Mouse (Mus musculus) liver, embryonic 11.5 days (tissue): ENCODE data around the gene Olfr93. TPM values are rescaled to one million over a fixed set of nuclear protein-coding genes. Genes with fewer than 3 reads are reported as not detected.

ENCODE experiments used
- ATAC-seq: fragments of 200-750 bp; cut with Nextera tagmentation; replicated peaks from 2 replicates; pipeline ENCODE4 v1.8.0; 2017; ENCODE audit warnings: moderate number of reproducible peaks, mild to moderate bottlenecking, moderate TSS enrichment, moderate library complexity; ENCODE audit not compliant: low FRiP score
- DNase-seq: peaks from one replicate; pipeline ENCODE4 v3.0.0-alpha.2; 2017; ENCODE audit warnings: low spot score
- H3K27ac ChIP-seq: fragments of 300-500 bp; sonication (generic); 2 replicates; pipeline ENCODE4 v1.5.1; 2014; ENCODE audit warnings: mild to moderate bottlenecking, low read depth, low read length, control low read depth
- H3K27me3 ChIP-seq: fragments of 300-500 bp; sonication (generic); replicated peaks from 2 replicates; pipeline ENCODE4 v1.6.1; 2014; ENCODE audit warnings: low read length, mixed read lengths; ENCODE audit not compliant: control insufficient read depth, insufficient read depth
- H3K36me3 ChIP-seq: fragments of 300-500 bp; sonication (generic); 2 replicates; pipeline ENCODE4 v1.6.1; 2014; ENCODE audit warnings: mild to moderate bottlenecking, low read length, moderate library complexity, mixed read lengths; ENCODE audit not compliant: control insufficient read depth, insufficient read depth
- H3K4me1 ChIP-seq: fragments of 300-500 bp; sonication (generic); replicated peaks from 2 replicates; pipeline ENCODE4 v1.6.1; 2014; ENCODE audit warnings: low read length, mixed read lengths; ENCODE audit not compliant: control insufficient read depth, insufficient read depth
- H3K4me2 ChIP-seq: fragments of 300-500 bp; sonication (generic); 2 replicates; pipeline ENCODE4 v1.6.1; 2014; ENCODE audit warnings: mild to moderate bottlenecking, control low read depth, moderate library complexity
- H3K4me3 ChIP-seq: fragments of 300-500 bp; sonication (generic); 2 replicates; pipeline ENCODE4 v1.5.1; 2014; ENCODE audit warnings: low read depth, low read length, control low read depth
- H3K9ac ChIP-seq: fragments of 300-500 bp; sonication (generic); 2 replicates; pipeline ENCODE4 v1.6.1; 2014; ENCODE audit warnings: low read depth, low read length, control low read depth
- H3K9me3 ChIP-seq: fragments of 300-500 bp; sonication (generic); 2 replicates; pipeline ENCODE4 v1.6.1; 2016; ENCODE audit warnings: low read length, inconsistent platforms, mixed read lengths; ENCODE audit not compliant: control insufficient read depth
- WGBS: fragments of 180-500 bp; shearing (Covaris S2); extraction: QIAGEN DNeasy Blood & Tissue Kit; methylation state at CpG from one replicate; pipeline ENCODE4 v1.1.7; 2014; 5-methylcytosine and 5-hydroxymethylcytosine counted together
- polyA plus RNA-seq: library from polyadenylated mRNA; unstranded; fragments of >200 nt; fragmentation: Nextera tagmentation; extraction: Ambion mirVana; gene quantifications from 2 replicates; pipeline ENCODE4 v1.2.1, GENCODE M21; 2014

Gene Olfr93
- not detected in 2 replicates for polyA plus RNA-seq

DNA sequence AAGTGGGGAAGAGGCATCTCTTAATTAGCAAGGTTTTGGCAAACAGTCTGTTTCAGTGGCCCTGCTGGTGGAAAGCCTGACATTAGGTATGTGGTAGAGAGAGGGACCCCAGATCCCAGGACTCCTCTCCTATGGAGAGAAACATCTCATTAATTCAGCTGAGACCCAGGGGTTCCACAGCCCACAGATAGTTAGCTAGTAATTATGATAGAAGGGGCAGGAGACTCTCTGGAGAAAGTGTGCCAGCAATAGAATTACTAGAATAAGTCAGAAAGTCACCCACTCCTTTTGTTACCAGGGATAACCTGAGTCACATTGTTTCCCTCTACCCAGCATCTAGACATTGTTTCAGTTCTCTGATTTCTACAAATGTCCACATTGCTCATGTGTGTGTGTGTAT lies at the start of gene Olfr93:
Olfr93 (minus strand) TSS at position 101 of the 400 bp plus-strand sequence.
- Histone ChIP-seq H3K9ac (no peak within 1 kb of the TSS), H3K27ac (no peak within 1 kb of the TSS), H3K4me1 (no peaks in the 10 kb centered on the region), H3K9me3 (no peaks in the 10 kb centered on the region), H3K27me3 (no peaks in the 10 kb centered on the region), H3K4me2 (no peak within 1 kb of the TSS), H3K36me3 (no peaks in the 10 kb centered on the region), H3K4me3 (no peak within 1 kb of the TSS)
- ATAC-seq (no peak), DNase-seq (no peak)

GRCm38 (mm10) chr17:37203917-37204236 lies 42.6 kb upstream of the Olfr93 start:
- H3K36me3 ChIP-seq = no peaks in the 10 kb centered on the region
- DNase-seq (no peak), ATAC-seq (no peak)
- no peak overlapping the region for H3K27ac ChIP-seq
- no peak overlapping the region for H3K4me2 ChIP-seq
- H3K9ac ChIP-seq = no peak overlapping the region
- no peak overlapping the region for H3K4me3 ChIP-seq
- no peaks in the 10 kb centered on the region for H3K9me3 ChIP-seq
- no peaks in the 10 kb centered on the region; the same call in 1 of the 2 replicates for H3K27me3 ChIP-seq
- 29% methylated on average over 3 of the region's 3 CpGs for WGBS
- no peaks in the 10 kb centered on the region for H3K4me1 ChIP-seq

- DNase-seq (peak; percentile 50), ATAC-seq (no peak; the same call in 1 of the 2 replicates)
- H3K27ac ChIP-seq = no peak overlapping the region
- no peak overlapping the region for H3K9ac ChIP-seq
- H3K9me3 ChIP-seq = no peaks in the 10 kb centered on the region
- H3K36me3 ChIP-seq = no peaks in the 10 kb centered on the region
- H3K4me2 ChIP-seq = no peak overlapping the region
- no peaks in the 10 kb centered on the region for H3K4me1 ChIP-seq
- peaks cover under 1% of the 10 kb centered on the region; the same call in 1 of the 2 replicates for H3K27me3 ChIP-seq
- 2% methylated on average over 4 of the region's 4 CpGs for WGBS
- H3K4me3 ChIP-seq = no peak overlapping the region
Measured at GRCm38 (mm10) chr17:37203206-37203916, 42.1 kb upstream of the Olfr93 start.

- H3K27ac ChIP-seq = no peak within 1 kb of the TSS
- H3K27me3 ChIP-seq = peaks cover 25% of the 10 kb centered on the region
- ATAC-seq = no peak
- no peak within 1 kb of the TSS for H3K4me3 ChIP-seq
- no peak within 1 kb of the TSS for H3K9ac ChIP-seq
- H3K4me2 ChIP-seq = no peak within 1 kb of the TSS
- H3K4me1 ChIP-seq = no peaks in the 10 kb centered on the region
- no peak for DNase-seq
- H3K9me3 ChIP-seq = no peaks in the 10 kb centered on the region
- no peaks in the 10 kb centered on the region for H3K36me3 ChIP-seq
- WGBS = 68% methylated on average over 2 of the region's 2 CpGs
Measured at GRCm38 (mm10) chr17:37200894-37201293, 39.6 kb upstream of the Olfr93 start, which contains the start of gene Olfr94. Olfr94 (minus strand) TSS chr17:37200994.

DNA sequence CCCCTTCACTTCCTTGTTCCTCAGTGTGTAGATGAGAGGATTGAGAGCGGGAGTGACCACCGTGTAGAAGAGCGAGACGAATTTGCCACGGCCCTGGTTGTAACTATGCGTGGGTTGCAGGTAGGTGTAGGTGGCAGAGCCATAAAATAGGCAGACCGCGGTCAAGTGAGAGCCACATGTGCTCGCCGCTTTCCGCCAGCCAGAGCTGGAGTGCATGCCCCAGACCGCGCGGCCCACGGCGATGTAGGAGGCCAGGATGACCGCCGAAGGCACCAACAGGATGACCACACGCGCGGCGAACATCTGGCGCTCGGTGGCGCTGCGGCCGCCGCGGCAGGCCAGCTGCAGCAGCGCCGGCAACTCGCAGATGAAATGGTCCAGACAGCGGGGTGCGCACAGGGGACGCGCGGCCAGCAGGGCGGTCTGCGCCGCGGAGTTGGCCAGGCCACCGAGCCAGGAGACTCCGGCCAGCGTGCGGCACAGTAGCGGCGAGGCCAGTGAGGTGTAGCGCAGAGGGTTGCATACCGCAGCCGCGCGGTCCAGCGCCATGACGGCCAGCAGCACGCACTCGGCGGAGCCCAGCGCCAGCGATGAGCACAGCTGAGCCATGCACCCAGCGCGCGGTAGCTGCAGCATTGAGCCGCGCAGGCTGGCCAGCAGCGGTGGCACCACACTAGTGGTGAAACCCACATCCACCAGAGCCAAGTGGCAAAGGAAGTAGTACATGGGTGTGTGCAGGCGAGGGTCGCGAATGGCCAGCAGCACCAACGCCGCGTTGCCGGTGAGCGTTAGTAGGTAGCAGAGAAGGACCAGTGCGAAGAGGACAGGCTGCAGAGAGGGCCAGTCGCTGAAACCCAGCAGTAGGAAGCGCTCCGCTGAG lies 35.8 kb upstream of the Olfr93 start:
- Histone ChIP-seq H3K36me3 (no peaks in the 10 kb centered on the region), H3K27ac (no peak overlapping the region), H3K4me1 (no peaks in the 10 kb centered on the region), H3K4me3 (peak overlapping the region; percentile 48), H3K9ac (no peak overlapping the region), H3K9me3 (no peaks in the 10 kb centered on the region), H3K27me3 (peaks cover 33% of the 10 kb centered on the region), H3K4me2 (peak overlapping the region; percentile 71)
- 1% methylated on average over 77 of the region's 77 CpGs for WGBS
- DNase-seq (peak; percentile 41), ATAC-seq (peak; percentile 54)

DNA sequence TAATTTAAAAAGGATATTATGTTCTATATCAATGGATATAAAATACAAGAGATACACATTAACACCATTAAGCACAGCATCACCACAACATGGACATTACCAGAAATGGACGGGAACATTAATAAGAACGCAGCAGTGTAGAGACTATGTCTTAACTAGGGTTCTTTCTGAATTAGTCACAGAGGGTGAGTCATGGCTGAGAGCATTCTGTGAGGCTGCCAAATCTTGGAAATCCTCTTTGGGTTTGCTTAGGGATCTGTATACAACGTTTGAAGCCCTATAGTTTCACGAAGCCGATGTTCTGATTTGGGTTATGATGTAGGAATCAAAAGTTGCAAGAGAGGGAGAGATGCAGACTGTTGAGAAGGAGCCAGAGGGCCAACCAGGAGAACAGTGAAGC lies 33.5 kb upstream of the Olfr93 start:
- no peaks in the 10 kb centered on the region for H3K36me3 ChIP-seq
- H3K27ac ChIP-seq = no peak overlapping the region
- 84% methylated on average over 5 of the region's 5 CpGs for WGBS
- H3K4me2 ChIP-seq = no peak overlapping the region
- no peak overlapping the region for H3K4me3 ChIP-seq
- H3K9ac ChIP-seq = no peak overlapping the region
- H3K4me1 ChIP-seq = no peaks in the 10 kb centered on the region
- no peaks in the 10 kb centered on the region for H3K9me3 ChIP-seq
- DNase-seq = no peak
- peaks cover 33% of the 10 kb centered on the region for H3K27me3 ChIP-seq
- no peak for ATAC-seq

- Histone ChIP-seq H3K4me3 (no peak within 1 kb of the TSS), H3K4me1 (no peaks in the 10 kb centered on the region), H3K9ac (no peak within 1 kb of the TSS), H3K27me3 (peaks cover 33% of the 10 kb centered on the region), H3K9me3 (no peaks in the 10 kb centered on the region), H3K4me2 (no peak within 1 kb of the TSS), H3K36me3 (no peaks in the 10 kb centered on the region), H3K27ac (no peak within 1 kb of the TSS)
- DNase-seq = no peak
- 75% methylated on average over 2 of the region's 2 CpGs for WGBS
- ATAC-seq = no peak
Measured at GRCm38 (mm10) chr17:37193656-37194055, 32.4 kb upstream of the Olfr93 start, which contains the start of gene Ubd. Ubd (plus strand) TSS chr17:37193892.

- Histone ChIP-seq H3K27me3 (peaks cover 29% of the 10 kb centered on the region), H3K36me3 (no peaks in the 10 kb centered on the region), H3K4me3 (no peak overlapping the region), H3K4me2 (no peak overlapping the region), H3K9ac (no peak overlapping the region), H3K27ac (no peak overlapping the region), H3K4me1 (no peaks in the 10 kb centered on the region), H3K9me3 (no peaks in the 10 kb centered on the region)
- no peak for ATAC-seq
- no peak for DNase-seq
Measured at GRCm38 (mm10) chr17:37193032-37193431, 31.7 kb upstream of the Olfr93 start.
